Comparison of ENCODE assay signal across 27 mouse cellular contexts in the genomic region with DNA sequence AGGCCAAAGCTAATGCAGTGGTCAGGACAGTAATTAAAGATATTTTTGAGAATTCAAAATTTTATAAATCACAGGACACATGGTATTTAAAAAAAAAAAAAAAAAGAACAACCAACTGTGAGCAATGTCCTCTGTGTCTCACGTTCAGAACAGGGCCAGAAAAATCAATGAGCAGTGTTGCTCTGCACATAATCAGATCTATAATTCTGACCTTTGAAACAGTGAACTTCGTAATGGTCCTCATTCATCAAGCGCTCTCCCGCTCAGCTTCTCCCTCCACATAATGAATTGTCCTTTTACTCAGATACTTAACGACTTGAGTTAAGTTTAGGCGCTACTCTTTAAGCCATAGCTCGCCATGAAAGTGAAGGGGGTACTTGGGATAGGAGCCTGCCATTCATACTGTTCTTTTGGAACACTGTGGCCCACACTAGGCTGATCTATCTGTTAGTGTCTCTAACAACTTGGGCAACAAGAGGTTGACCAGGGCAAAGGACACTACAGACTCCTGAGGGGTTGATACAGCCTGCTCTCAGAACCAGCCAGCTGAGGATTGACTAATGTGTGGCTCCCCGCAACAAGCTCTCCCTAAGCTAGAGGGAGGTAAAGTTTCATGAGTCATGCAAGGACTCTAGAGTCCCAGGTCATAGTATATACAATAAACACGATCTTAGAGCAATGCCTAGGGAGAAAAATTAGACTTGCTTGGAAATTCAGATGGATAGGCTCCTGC.
A peak's percentile ranks its signal among the peaks of the same experiment; 100 is the strongest.
DNase-seq lines count a peak whose midpoint lies in the region; ATAC-seq and TF ChIP-seq lines count a peak whose summit lies in the region.
"Had no signal": no experiment of that assay in that cellular context is flagged by ENCODE, and none has a peak within 500 bp of the region (broad histone marks: within the 10 kb centered on the region; RNA-seq: fewer than 3 reads in every experiment).

No protein-coding gene starts in this region.

- H3K4me2 ChIP-seq in liver, embryonic 14.5 days (ENCODE audit: low read depth) = no peak overlapping the region
- H3K4me2 ChIP-seq in stomach, embryonic 16.5 days (ENCODE audit: low read depth, low read length) = no peak overlapping the region
- H3K4me2 ChIP-seq: embryonic facial prominence, embryonic 12.5 days; forebrain, embryonic 15.5 days; heart, embryonic 13.5 days; hindbrain, embryonic 14.5 days; lung, embryonic 15.5 days; midbrain, embryonic 12.5 days had no signal

- peak; percentile 8 for DNase-seq in adrenal gland, adult 2 months
- no peak for DNase-seq in adrenal gland, adult 18-20 months (ENCODE audit: low spot score in 2 of 2)
- peak; percentile 99 for DNase-seq in liver, adult 2 months (ENCODE audit: extremely low read depth, low read depth, low spot score)
- DNase-seq in liver = no peak
- DNase-seq in liver, embryonic 14.5 days (ENCODE audit: low read depth in 3 of 3, low spot score in 3 of 3) = no peak
- DNase-seq in right cerebral cortex, adult 18-20 months = no peak
- DNase-seq in retina, embryonic 14.5 days (ENCODE audit: low spot score) = no peak
- DNase-seq: cerebellum, adult 8-10 months; cerebellum, postnatal 25 days; embryo, embryonic 11 days; gastrocnemius, postnatal 36 days; heart, adult 2 months; heart, postnatal 10 days; kidney, adult 2 months; kidney, postnatal 10 days; layer of hippocampus, postnatal 36 days; left cerebral cortex, postnatal 4 days had no signal

- no peaks in the 10 kb centered on the region for H3K27me3 ChIP-seq in liver, adult 2 months (ENCODE audit: control insufficient read depth, insufficient read depth, low read length)
- no peaks in the 10 kb centered on the region for H3K27me3 ChIP-seq in liver, embryonic 14.5 days (ENCODE audit: control insufficient read depth, insufficient read depth, low read length)
- no peaks in the 10 kb centered on the region for H3K27me3 ChIP-seq in stomach, embryonic 16.5 days (ENCODE audit: control insufficient read depth, insufficient read depth, low read length)
- H3K27me3 ChIP-seq: CH12.LX; embryonic facial prominence, embryonic 12.5 days; forebrain, embryonic 15.5 days; heart, embryonic 13.5 days; lung, embryonic 15.5 days; midbrain, embryonic 12.5 days had no signal

- H3K27ac ChIP-seq in liver, adult 2 months (replicated peaks; ENCODE audit: insufficient read depth, low read depth, low read length) = peak overlapping the region; percentile 90
- no peak overlapping the region for H3K27ac ChIP-seq in liver, embryonic 14.5 days
- no peak overlapping the region for H3K27ac ChIP-seq in stomach, embryonic 16.5 days (ENCODE audit: low read length)
- H3K27ac ChIP-seq: embryonic facial prominence, embryonic 12.5 days; forebrain, embryonic 10.5 days; forebrain, embryonic 15.5 days; heart, embryonic 13.5 days; hindbrain, embryonic 14.5 days; lung, embryonic 15.5 days; midbrain, embryonic 12.5 days had no signal

- WGBS in liver, adult 2 months = 29% methylated on average over 9 of the region's 9 CpGs
- 49% methylated on average over 9 of the region's 9 CpGs for WGBS in liver, embryonic 14.5 days (ENCODE audit: insufficient replicate concordance)
- 69% methylated on average over 9 of the region's 9 CpGs for WGBS in stomach, embryonic 16.5 days

- no peak for TF ChIP-seq POLR2A in liver, adult 2 months (IDR thresholded peaks at IDR 0.05; ENCODE audit: extremely low read depth, insufficient read depth, low read length)

- peak; percentile 4; the same call in 1 of the 2 replicates for TF ChIP-seq CTCF in liver, adult 2 months (IDR thresholded peaks at IDR 0.05; ENCODE audit: low read depth, low read length)
- TF ChIP-seq CTCF in liver, embryonic 14.5 days (IDR thresholded peaks at IDR 0.05; ENCODE audit: low read depth) = no peak

- no peaks in the 10 kb centered on the region for H3K36me3 ChIP-seq in liver, adult 2 months (ENCODE audit: control insufficient read depth, insufficient read depth, low read length)
- H3K36me3 ChIP-seq in liver, embryonic 14.5 days (replicated peaks; ENCODE audit: control insufficient read depth, insufficient read depth, low read depth) = no peaks in the 10 kb centered on the region
- H3K36me3 ChIP-seq in stomach, embryonic 16.5 days (ENCODE audit: control insufficient read depth, insufficient read depth, low read length) = no peaks in the 10 kb centered on the region
- H3K36me3 ChIP-seq: embryonic facial prominence, embryonic 12.5 days; forebrain, embryonic 10.5 days; forebrain, embryonic 15.5 days; heart, embryonic 13.5 days; lung, embryonic 15.5 days; midbrain, embryonic 12.5 days had no signal

- no peak for TF ChIP-seq EP300 in liver, embryonic 14.5 days (IDR thresholded peaks at IDR 0.05; ENCODE audit: low read depth)

- peak; percentile 63; the same call in 1 of the 2 replicates for ATAC-seq in liver, embryonic 14.5 days (ENCODE audit: insufficient read depth)
- ATAC-seq in stomach, embryonic 16.5 days (ENCODE audit: insufficient read depth, low FRiP score) = peak; percentile 58
- ATAC-seq: activated CD4-positive, CD25-positive, alpha-beta regulatory T cell, adult 4 months; forebrain, embryonic 15.5 days had no signal

- H3K9me3 ChIP-seq in liver, embryonic 14.5 days (ENCODE audit: control insufficient read depth, low read length) = no peaks in the 10 kb centered on the region
- H3K9me3 ChIP-seq in stomach, embryonic 16.5 days (replicated peaks; ENCODE audit: control insufficient read depth, low read length) = no peaks in the 10 kb centered on the region
- H3K9me3 ChIP-seq: embryonic facial prominence, embryonic 12.5 days; forebrain, embryonic 10.5 days; forebrain, embryonic 15.5 days; heart, embryonic 13.5 days; lung, embryonic 15.5 days; midbrain, embryonic 12.5 days had no signal

- H3K9ac ChIP-seq in liver, adult 2 months (ENCODE audit: low read depth, low read length) = peak overlapping the region; percentile 64
- no peak overlapping the region for H3K9ac ChIP-seq in liver, embryonic 14.5 days (replicated peaks)
- H3K9ac ChIP-seq in stomach, embryonic 16.5 days (ENCODE audit: low read length) = no peak overlapping the region
- H3K9ac ChIP-seq: embryonic facial prominence, embryonic 12.5 days; forebrain, embryonic 15.5 days; heart, embryonic 13.5 days; hindbrain, embryonic 14.5 days; lung, embryonic 15.5 days; midbrain, embryonic 12.5 days had no signal

- no peak overlapping the region for H3K4me3 ChIP-seq in liver, adult 2 months (ENCODE audit: insufficient read depth, low read depth, low read length)
- no peak overlapping the region for H3K4me3 ChIP-seq in liver, embryonic 14.5 days (ENCODE audit: insufficient read depth in 1 of 2, low read depth in 2 of 2, low read length in 2 of 2)
- no peak overlapping the region for H3K4me3 ChIP-seq in stomach, embryonic 16.5 days (replicated peaks; ENCODE audit: low read length)
- H3K4me3 ChIP-seq: embryonic facial prominence, embryonic 12.5 days; forebrain, embryonic 10.5 days; forebrain, embryonic 15.5 days; heart, adult 2 months; heart, embryonic 13.5 days; lung, embryonic 15.5 days; midbrain, embryonic 12.5 days had no signal

- no peaks in the 10 kb centered on the region for H3K79me2 ChIP-seq in liver, adult 2 months (ENCODE audit: control insufficient read depth, insufficient read depth, low read length)

- H3K4me1 ChIP-seq in liver, adult 2 months (ENCODE audit: control insufficient read depth, insufficient read depth, low read length) = peaks cover 13% of the 10 kb centered on the region
- H3K4me1 ChIP-seq in liver, embryonic 14.5 days (replicated peaks; ENCODE audit: control insufficient read depth in 2 of 2, insufficient read depth in 2 of 2, low read length in 1 of 2) = no peaks in the 10 kb centered on the region
- no peaks in the 10 kb centered on the region for H3K4me1 ChIP-seq in stomach, embryonic 16.5 days (ENCODE audit: control insufficient read depth, insufficient read depth, low read length)
- H3K4me1 ChIP-seq: forebrain, embryonic 15.5 days; midbrain, embryonic 12.5 days had no signal

Comparison
In these comparisons a context has a peak if more than half of its experiments do, and no peak if none do; other contexts are left out.
1. DNase-seq: peak in adrenal gland, adult 2 months (single experiment) and liver, adult 2 months (single experiment); none in adrenal gland, adult 18-20 months (0 of 2), liver (single experiment), liver, embryonic 14.5 days (0 of 3), right cerebral cortex, adult 18-20 months (single experiment) and retina, embryonic 14.5 days (single experiment).